Mouse (Mus musculus) ES-Bruce4 (cell line): ENCODE measurements around the gene F2r.

Source experiments
- CTCF ChIP-seq: IDR thresholded peaks from one replicate; pipeline ENCODE4 v1.8.1; 2011; ENCODE audit warnings: low read depth, low read length
- POLR2A ChIP-seq: IDR thresholded peaks from one replicate; pipeline ENCODE4 v1.8.1; 2011; ENCODE audit warnings: low read length; ENCODE audit not compliant: insufficient read depth

DNA sequence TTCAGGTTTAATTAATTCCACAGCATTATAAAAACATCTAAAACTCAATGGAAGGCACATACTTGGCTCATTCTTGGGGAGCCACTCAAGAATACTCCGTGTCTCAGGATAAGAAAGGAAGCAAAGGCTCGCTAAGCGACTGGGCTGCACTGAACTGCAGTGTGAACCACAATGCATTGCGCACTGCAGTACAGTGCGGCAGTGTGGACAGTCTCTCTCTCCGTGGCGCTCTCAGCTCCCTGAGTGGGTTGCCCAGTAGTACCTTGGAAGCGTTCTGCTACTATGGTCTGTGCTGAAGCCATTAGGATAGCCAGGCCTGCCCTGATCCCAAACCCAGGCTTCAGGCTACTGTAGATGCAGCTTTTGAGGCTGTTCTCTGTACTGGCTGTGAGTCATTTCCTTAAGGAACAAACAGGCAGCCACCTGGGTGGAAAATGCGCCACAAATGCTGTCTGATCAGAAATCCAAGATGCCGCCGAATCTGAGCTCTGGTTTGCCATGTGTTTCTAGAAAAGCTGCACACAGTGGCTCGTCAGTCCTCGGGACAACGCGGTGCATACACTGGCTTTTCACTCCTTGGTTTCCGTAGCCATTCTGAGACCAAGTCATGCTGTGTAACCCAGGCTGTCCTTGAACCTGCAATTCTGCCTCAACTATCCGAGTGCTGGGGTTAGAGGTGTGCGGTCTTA is 19.9 kb downstream of the F2r start:
- no peak for TF ChIP-seq CTCF
- TF ChIP-seq POLR2A = no peak
